Mouse (Mus musculus) G1E (cell line): ENCODE results near the gene Csnk1g1. TPM values are rescaled to one million over a fixed set of nuclear protein-coding genes. Genes with fewer than 3 reads are reported as not detected.

Source experiments
- ATAC-seq: 2 replicates; pipeline ENCODE4 v1.8.0; 2016; ENCODE audit warnings: mild to moderate bottlenecking; ENCODE audit not compliant: insufficient number of reproducible peaks, poor library complexity, low FRiP score, severe bottlenecking; ENCODE audit errors: extremely low read depth
- DNase-seq: peaks from one replicate; pipeline ENCODE4 v3.0.0; 2012; ENCODE audit warnings: low spot score
- H3K27me3 ChIP-seq: 2 replicates; pipeline ENCODE4 v1.6.1; 2012; ENCODE audit warnings: mild to moderate bottlenecking, low read length, inconsistent platforms; ENCODE audit not compliant: insufficient read depth
- H3K36me3 ChIP-seq: replicated peaks from 2 replicates; pipeline ENCODE3; 2012; ENCODE audit warnings: mild to moderate bottlenecking, inconsistent platforms
- H3K4me1 ChIP-seq: 2 replicates; pipeline ENCODE4 v1.6.1; 2012; ENCODE audit warnings: low read depth, low read length, inconsistent platforms, mixed read lengths; ENCODE audit not compliant: insufficient read depth
- H3K4me3 ChIP-seq: 2 replicates; pipeline ENCODE4 v1.5.1; 2012; ENCODE audit warnings: low read depth, mild to moderate bottlenecking, inconsistent platforms, low read length, moderate library complexity, mixed read lengths
- H3K9me3 ChIP-seq: replicated peaks from 2 replicates; pipeline ENCODE4 v1.6.1; 2012; ENCODE audit warnings: inconsistent platforms
- CTCF ChIP-seq: IDR thresholded peaks from 2 replicates; pipeline ENCODE4 v1.5.1; 2012; ENCODE audit warnings: low read depth, low read length, inconsistent platforms, mixed read lengths
- GATA1 ChIP-seq: IDR thresholded peaks from 2 replicates; pipeline ENCODE4 v1.6.1; 2012; ENCODE audit warnings: borderline replicate concordance, low read length, inconsistent platforms, mixed read lengths
- GATA2 ChIP-seq: IDR thresholded peaks from 2 replicates; pipeline ENCODE4 v1.6.1; 2012; ENCODE audit warnings: low read depth, low read length, inconsistent platforms, borderline replicate concordance
- POLR2AphosphoS5 ChIP-seq: IDR thresholded peaks from 2 replicates; pipeline ENCODE4 v1.6.1; 2012; ENCODE audit warnings: low read depth, low read length, inconsistent platforms; ENCODE audit not compliant: insufficient replicate concordance
- TAL1 ChIP-seq: conservative IDR thresholded peaks from 2 replicates; pipeline ENCODE4 v1.6.1; 2012; ENCODE audit warnings: low read depth, low read length, inconsistent platforms, mixed read lengths
- polyA plus RNA-seq: library from polyadenylated mRNA; stranded (reverse); fragments of >175 nt; gene quantifications from 2 replicates; pipeline ENCODE4 v1.2.3, GENCODE M21; 2012
- total RNA-seq, 2 experiments: library from RNA; stranded (forward) in 1 of 2; stranded (reverse) in 1 of 2; fragments of 200-1000 nt in 1 of 2; fragments of >200 nt in 1 of 2; fragmentation: Nextera tagmentation in 1 of 2; gene quantifications; 2 replicates each; pipeline ENCODE4 v1.2.3; 2014 to 2017

Csnk1g1 gene
- total and polyA plus RNA-seq, 3 experiments: 9.5 to 81.9 (median 34.1) TPM

DNA sequence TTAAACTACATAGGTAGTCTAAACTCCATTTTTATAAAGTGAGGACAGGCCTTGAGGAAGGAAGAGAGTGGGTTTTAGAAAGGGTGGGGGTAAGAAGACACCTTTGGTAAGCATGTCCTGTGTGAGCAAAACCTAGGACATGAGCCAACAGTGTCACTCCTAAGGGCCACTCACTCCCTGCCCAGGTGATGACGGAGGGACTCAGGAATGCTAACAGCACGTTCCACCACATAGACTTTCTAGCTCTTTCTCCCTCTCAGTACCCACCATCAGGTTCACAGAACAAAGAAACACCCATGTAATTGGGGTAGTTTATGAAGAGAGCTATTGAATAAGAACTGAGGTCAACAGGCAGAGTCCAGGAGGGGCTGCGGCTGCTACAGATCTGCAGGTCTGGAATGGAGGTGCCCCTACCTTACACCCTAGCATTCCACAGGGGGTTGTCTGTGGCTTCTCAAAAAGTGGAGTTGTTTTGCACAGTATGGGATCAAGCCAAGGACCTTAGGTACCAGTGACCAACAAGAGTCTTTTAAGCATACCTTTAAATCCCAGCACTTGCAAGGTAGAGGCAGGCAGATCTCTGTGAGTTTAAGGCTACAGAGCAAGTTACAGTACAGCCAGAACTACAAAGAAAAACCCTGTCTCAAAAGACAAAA is 172.2 kb downstream of the Csnk1g1 start:
- no peak for DNase-seq
- H3K4me3 ChIP-seq: no peak overlapping the region
- H3K9me3 ChIP-seq: no peaks in the 10 kb centered on the region
- H3K4me1 ChIP-seq: no peaks in the 10 kb centered on the region
- ATAC-seq: no peak
- TF ChIP-seq CTCF: no peak
- no peak for TF ChIP-seq GATA1
- TF ChIP-seq GATA2: no peak
- no peak for TF ChIP-seq POLR2AphosphoS5
- no peak for TF ChIP-seq TAL1
- H3K27me3 ChIP-seq: peaks cover 30% of the 10 kb centered on the region
- H3K36me3 ChIP-seq: peaks cover under 1% of the 10 kb centered on the region

DNA sequence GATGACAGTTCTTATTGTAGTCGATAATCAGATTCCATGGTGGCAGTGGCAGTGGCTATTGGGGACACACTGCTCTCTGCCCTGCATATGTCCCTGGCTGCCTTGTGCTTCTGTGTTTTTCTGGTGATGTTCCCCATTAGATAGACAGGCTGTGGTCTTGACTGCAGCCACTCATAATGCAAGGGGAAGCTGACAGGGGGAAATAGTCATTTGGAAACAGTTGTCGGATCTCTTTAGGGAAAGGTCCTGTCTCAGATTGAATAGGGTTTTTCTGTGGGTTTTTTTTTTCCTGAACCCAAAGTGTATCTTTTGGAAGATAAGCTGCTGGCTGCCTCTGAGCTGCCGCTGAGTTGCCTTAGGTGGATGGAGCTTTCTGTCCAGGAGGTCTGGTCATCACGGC is 173.3 kb downstream of the Csnk1g1 start:
- Histone ChIP-seq H3K27me3 (peaks cover 28% of the 10 kb centered on the region), H3K4me3 (no peak overlapping the region), H3K36me3 (peaks cover 9% of the 10 kb centered on the region), H3K4me1 (no peaks in the 10 kb centered on the region), H3K9me3 (no peaks in the 10 kb centered on the region)
- no peak for ATAC-seq
- DNase-seq: no peak
- TF ChIP-seq GATA1 (no peak), CTCF (no peak), POLR2AphosphoS5 (no peak), TAL1 (no peak), GATA2 (no peak)

DNA sequence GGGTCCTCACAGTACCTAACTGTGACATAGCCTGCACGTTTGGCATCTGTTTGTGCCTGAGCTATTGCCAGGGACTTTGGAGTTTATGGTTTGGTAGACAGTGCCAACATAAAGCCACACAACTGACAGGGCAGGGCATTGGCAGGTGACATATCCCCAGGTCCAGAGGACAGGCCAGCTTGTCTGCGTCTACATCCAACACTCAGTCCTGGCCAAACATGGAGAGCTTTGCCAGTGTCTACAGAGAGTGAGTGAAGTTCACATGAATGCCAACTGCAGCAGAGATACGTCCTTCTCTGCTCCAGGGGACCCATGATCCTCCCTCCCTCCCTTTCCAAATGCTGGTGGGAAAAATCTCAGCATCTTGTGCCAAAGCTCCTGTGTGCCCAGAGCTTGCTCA is 175.4 kb downstream of the Csnk1g1 start:
- no peak for TF ChIP-seq GATA2
- TF ChIP-seq CTCF: no peak
- TF ChIP-seq TAL1: no peak
- TF ChIP-seq GATA1: no peak
- no peak for TF ChIP-seq POLR2AphosphoS5
- DNase-seq: no peak
- Histone ChIP-seq H3K9me3 (no peaks in the 10 kb centered on the region), H3K36me3 (peaks cover 30% of the 10 kb centered on the region), H3K4me3 (no peak overlapping the region), H3K27me3 (peaks cover 14% of the 10 kb centered on the region; the same call in 1 of the 2 replicates), H3K4me1 (peaks cover 3% of the 10 kb centered on the region; the same call in 1 of the 2 replicates)
- no peak for ATAC-seq

DNA sequence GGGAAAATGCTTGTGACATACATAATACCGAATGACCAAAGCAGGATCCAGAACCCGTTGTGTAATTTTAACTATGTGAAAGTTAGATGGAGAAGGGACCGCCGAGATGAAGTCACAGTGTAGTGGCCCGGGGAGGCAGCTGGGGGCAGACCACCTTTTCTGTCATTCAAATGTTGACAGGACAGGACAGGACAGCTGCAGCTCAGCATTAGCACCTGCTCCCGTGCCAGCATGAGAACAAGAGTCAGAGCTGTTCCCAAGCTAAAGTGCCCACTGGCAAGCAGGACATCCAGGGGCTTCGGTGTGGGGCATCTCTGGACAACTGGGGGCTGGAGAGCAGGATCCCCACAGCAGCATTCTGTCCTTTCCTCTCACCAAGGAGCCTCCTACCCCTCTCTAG is 178.3 kb downstream of the Csnk1g1 start:
- peaks cover 58% of the 10 kb centered on the region for H3K36me3 ChIP-seq
- peaks cover 3% of the 10 kb centered on the region; the same call in 1 of the 2 replicates for H3K4me1 ChIP-seq
- H3K27me3 ChIP-seq: peaks cover 4% of the 10 kb centered on the region; the same call in 1 of the 2 replicates
- H3K9me3 ChIP-seq: no peaks in the 10 kb centered on the region
- ATAC-seq (no peak), DNase-seq (no peak)
- no peak overlapping the region for H3K4me3 ChIP-seq
- no peak for TF ChIP-seq POLR2AphosphoS5
- no peak for TF ChIP-seq TAL1
- no peak for TF ChIP-seq GATA2
- TF ChIP-seq GATA1: no peak

DNA sequence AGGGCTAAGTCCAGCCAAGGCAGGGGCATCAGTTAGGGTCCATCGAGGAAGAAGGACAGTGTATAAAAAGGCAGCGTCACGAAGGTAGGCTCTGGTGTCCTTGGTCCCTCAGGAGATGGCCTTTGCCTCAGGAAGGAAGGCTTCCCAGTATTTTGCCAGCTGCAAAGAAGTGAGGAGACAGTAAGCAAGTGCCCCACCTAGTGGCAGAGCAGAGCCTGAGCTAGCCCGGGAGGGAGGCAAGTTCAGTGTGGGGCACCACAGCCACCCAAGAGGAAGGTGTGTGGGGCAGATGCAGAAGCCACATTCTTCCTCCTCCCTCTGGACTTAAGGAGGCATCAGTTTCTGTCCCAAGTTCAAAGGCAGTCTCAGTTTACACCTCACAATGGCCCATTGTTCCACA is 179.7 kb downstream of the Csnk1g1 start:
- peak; percentile 22 for DNase-seq
- H3K4me1 ChIP-seq: peaks cover 3% of the 10 kb centered on the region; the same call in 1 of the 2 replicates
- H3K9me3 ChIP-seq: no peaks in the 10 kb centered on the region
- H3K27me3 ChIP-seq: no peaks in the 10 kb centered on the region; the same call in 1 of the 2 replicates
- H3K4me3 ChIP-seq: no peak overlapping the region
- peaks cover 72% of the 10 kb centered on the region for H3K36me3 ChIP-seq
- peak; percentile 57 for TF ChIP-seq CTCF
- no peak for TF ChIP-seq GATA2
- ATAC-seq: no peak

DNA sequence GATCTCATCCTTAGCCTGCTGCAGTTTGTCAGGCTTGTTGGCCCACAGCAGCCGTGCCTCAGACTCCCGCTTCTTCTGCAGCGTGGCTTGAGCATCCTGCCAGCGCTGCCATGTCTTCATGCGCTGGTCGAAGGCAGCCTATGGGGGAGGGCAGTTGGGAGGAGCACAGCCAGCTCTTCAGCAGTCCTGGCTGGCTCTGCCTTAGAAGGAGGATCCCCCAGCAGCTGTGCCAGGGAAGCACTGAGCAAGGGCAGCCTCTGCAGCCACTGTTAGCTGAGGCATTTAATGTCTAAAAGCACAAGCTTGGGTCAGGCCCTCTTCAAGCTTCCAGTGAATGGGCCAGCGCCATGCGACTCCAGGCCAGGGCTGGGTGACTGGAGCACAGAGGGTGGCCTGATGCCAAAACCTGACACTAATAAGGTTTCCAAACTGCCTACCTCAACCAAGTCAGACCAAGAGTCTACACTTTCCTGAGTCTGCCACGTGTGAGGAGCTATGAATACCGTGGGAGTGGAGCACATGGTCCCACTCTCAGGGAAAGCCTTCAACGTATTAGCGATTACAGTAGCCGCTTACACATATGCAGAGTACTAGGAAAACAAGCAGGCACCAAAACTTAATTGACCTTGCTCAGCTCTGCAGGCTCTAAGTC is 182.0 kb downstream of the Csnk1g1 start:
- no peaks in the 10 kb centered on the region for H3K27me3 ChIP-seq
- no peak for TF ChIP-seq CTCF
- no peak for TF ChIP-seq GATA1
- TF ChIP-seq GATA2: no peak
- TF ChIP-seq TAL1: no peak
- no peak for TF ChIP-seq POLR2AphosphoS5
- H3K4me3 ChIP-seq: no peak overlapping the region
- no peaks in the 10 kb centered on the region for H3K9me3 ChIP-seq
- ATAC-seq: no peak
- H3K4me1 ChIP-seq: peaks cover 5% of the 10 kb centered on the region; the same call in 1 of the 2 replicates
- peaks cover 94% of the 10 kb centered on the region for H3K36me3 ChIP-seq
- no peak for DNase-seq
